Mouse (Mus musculus): ENCODE results near the gene Ugt1a10. TPM values are rescaled to one million over a fixed set of nuclear protein-coding genes. Genes with fewer than 3 reads are reported as not detected.

The Ugt1a10 gene
- polyA plus RNA-seq (2012; rRNA removed): not detected in 2 replicates

DNA sequence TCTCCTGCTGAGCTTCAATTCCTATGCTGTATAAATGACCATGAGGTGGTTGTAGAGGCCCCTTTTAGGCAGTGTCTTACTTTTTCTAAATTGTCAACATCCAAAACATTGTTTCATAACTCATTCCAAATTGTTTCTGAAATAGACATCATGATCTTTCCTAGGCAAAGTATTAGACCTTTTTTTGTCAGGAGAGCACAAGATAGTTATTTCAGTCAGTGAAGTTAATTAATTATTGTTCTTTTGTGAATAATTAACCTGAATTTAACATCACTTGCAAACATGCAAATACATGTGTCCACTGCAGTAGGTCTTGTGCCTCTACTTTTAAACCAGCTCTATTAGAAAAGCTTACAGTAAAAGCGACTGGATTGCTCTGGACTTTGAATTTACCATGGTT, at the start of gene Ugt1a10:
Ugt1a10 (plus strand) TSS at position 301 of the 400 bp plus-strand sequence.

DNA sequence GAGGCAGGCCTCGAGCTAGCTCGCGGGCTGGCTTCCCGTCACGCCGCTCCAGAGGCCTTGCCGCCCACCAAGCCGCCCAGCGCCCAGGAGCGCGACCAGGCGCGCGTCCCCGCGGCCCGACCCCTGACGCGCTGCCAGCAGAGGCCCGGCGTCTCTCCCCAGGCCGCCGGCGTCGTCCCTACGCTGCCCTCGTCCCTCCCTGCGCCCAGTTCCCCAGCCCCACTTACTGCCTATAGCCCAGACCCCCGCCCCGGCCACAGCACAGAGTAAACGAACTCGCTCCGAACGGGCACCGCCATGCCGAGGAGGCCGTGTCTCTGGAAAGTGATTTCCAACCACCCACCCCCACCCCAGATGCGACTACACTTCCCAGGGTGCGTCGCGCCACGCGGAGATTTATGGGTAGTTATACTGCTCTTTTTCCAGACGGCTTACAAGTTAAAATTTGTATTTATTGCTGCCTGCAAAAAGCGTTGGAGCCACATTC, 46.9 kb upstream of the Ugt1a10 start, which contains the start of gene Usp40:
Usp40 (minus strand) TSS at position 341 of the 487 bp plus-strand sequence.

DNA sequence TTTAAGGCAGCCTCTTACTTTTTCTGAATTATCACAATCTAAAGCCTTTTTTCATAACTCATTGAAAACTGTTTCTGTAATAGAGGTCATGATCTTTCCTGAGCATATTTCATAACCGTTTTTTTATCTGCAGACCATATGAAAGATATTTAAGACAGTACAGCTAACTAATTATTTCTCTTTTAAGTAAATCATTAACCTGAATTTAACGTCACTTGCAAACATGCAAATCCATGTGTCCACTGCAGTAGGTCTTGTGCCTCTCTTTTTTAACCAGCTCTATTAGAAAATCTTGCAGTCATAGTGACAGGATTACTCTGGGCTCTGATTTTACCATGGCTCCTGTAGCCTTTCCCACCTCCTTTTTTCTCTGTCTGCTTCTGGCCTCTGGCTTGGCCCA, 15.3 kb downstream of the Ugt1a10 start, which contains the start of gene Ugt1a9:
Ugt1a9 (plus strand) TSS at position 306 of the 400 bp plus-strand sequence.

GRCm38 (mm10) chr1:88087513-88087912, 32.3 kb downstream of the Ugt1a10 start, which contains the start of gene Ugt1a8:
Gene Ugt1a8 (plus strand): TSS chr1:88087813.

DNA sequence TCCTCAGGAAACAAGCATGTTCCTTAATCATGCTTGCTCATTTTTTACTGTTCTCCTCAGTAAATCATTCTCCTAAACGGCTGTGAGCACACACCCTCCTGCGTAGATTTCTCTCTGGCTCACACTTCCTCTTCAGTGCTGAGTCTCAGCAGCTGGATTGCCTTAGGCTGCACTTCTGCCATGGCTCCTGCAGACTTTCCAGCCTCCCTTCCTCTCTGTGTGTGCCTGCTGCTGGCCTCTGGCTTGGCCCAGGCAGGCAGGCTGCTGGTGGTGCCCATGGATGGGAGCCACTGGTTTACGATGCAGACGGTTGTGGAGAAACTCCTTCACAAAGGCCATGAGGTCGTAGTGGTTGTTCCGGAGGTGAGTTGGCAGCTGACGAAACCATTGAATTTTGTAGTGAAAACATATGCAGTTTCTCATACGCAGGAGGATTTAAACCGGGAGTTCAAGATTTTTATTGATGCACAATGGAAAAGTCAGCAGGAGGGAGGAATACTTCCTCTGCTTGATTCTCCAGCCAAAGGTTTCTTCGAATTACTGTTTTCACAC, 39.8 kb downstream of the Ugt1a10 start, which contains the start of gene Ugt1a7c:
Ugt1a7c (plus strand) TSS at position 122 of the 552 bp plus-strand sequence.

DNA sequence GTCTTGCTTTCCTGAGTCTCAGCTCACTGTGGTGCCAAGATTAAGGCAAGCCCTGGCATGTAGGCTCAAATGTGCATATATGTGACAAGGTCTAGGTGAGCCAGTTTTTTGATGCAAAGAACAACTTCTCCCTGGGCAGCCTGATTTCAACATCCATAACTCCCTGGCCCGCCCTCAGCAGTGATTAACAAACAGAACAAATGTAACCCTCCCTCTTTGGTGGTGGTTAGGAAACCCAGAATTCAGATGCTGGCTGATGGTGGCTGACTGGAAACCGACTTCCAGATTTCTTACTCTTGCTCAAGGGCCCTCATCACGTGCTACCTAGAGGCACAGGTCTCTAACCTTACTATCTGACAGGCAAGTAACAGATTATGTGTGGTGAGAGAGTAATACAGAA, 47.8 kb downstream of the Ugt1a10 start, which contains the start of gene Ugt1a6b:
Ugt1a6b (plus strand) TSS at position 234 of the 400 bp plus-strand sequence.

DNA sequence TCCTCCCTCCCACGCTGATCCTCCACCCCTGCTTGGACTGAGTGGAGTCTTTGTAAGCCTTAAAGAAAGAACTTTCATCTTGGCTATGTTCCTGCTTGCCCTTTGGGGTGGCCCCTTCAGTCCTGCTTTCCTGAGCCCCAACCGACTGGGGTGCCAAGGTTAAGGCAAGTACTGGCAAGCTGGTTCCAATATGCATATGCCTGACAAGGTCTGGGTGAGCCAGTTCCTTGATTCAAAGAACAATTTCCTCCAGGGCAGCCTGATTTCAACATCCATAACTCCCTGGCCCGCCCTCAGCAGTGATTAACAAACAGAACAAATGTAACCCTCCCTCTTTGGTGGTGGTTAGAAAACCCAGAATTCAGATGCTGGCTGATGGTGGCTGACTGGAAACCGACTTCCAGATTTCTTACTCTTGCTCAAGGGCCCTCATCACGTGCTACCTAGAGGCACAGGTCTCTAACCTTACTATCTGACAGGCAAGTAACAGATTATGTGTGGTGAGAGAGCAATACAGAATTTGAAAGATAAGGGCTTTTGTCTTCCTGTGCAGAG, 79.3 kb downstream of the Ugt1a10 start, which contains the start of gene Ugt1a6a:
Ugt1a6a (plus strand) TSS at position 353 of the 555 bp plus-strand sequence.

GRCm38 (mm10) chr1:88165711-88166110, 110.5 kb downstream of the Ugt1a10 start, which contains the start of gene Ugt1a5:
Gene Ugt1a5 (plus strand): TSS chr1:88166012.

DNA sequence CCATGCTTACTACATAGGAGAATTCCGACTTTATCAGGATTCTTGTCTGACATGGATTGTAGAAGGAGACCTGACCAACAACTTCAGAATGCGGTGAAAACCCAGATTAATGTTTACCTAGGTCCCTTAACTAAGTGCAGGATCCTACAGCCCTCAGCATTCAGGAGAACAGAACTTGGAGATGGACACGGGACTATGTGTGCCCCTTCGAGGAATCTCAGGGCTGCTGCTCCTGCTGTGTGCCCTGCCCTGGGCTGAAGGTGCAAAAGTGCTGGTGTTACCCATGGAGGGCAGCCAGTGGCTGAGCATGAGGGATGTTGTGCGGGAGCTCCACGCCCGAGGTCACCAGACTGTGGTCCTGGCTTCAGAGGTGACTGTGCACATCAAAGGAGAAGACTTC, 145.3 kb downstream of the Ugt1a10 start, which contains the start of gene Ugt1a2:
Ugt1a2 (plus strand) TSS at position 146 of the 400 bp plus-strand sequence.

GRCm38 (mm10) chr1:88205294-88205922, 150.2 kb downstream of the Ugt1a10 start, which contains the start of gene Dnajb3:
Gene Dnajb3 (minus strand): TSS chr1:88205782.

DNA sequence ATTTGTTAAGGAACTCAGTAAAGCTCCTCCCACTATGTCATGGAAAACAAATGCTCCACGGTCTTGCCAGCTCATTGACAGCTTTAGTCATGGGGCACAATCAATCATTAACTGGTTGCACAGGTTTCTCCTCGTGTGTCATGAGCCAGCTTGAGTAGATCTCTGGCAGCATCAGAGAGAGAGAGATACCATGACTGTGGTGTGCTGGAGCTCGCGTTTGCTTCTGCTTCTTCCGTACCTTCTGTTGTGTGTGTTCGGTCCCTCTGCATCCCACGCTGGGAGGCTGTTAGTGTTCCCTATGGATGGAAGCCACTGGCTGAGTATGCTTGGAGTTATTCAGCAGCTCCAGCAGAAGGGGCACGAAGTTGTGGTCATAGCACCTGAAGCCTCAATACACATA, 156.6 kb downstream of the Ugt1a10 start, which contains the start of gene Ugt1a1:
Ugt1a1 (plus strand) TSS at position 148 of the 400 bp plus-strand sequence.

DNA sequence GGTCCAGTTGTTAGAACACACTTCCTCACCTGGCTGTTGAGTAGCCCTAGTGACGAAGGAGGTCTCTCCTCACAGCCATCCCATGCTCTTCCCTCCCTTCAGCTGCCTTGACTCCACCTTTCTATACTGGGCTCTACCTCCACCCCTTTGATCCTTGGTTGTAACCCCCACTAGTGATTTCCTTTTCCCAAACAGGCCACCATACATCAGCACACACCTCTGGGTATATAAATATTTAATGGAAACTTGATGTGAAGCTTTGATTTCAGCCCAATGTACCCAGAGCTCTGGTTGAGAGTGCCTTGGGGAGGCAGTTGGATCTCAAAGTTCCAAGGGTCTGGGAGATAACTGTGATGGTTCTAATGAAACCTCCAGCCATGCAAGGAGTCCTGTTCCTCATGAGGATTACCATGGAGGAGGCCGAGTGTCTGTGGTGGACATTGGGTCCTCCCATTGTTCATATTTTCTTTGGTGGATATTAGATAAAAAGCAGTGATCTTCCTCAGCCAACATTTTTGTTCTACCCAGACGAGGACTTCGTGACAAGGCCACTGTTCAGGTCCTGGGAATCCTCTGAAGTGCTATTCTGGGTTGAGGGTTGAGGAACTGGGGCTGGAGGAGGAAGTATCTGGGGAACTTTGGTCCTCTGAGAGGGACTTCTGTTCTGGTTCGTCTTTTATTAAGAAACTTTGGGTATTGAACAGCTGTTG, 171.6 kb downstream of the Ugt1a10 start, which contains the start of gene Mroh2a:
Mroh2a (plus strand) TSS at position 317 of the 710 bp plus-strand sequence.

Other genes with a start within 250 kb of the Ugt1a10 start
- gene Dgkd, start 202.1 kb upstream of the Ugt1a10 start, polyA plus RNA-seq (2012; rRNA removed): 50.3 and 53.0 TPM in 2 replicates
- 24.0 and 24.9 TPM in 2 replicates for gene Usp40, start 46.8 kb upstream of the Ugt1a10 start, polyA plus RNA-seq (2012; rRNA removed)
- not detected in 2 replicates for gene Ugt1a9, start 15.4 kb downstream of the Ugt1a10 start, polyA plus RNA-seq (2012; rRNA removed)
- gene Ugt1a8, start 32.4 kb downstream of the Ugt1a10 start, polyA plus RNA-seq (2012; rRNA removed): not detected in 2 replicates
- 0.80 and 0.91 TPM in 2 replicates for gene Ugt1a7c, start 39.7 kb downstream of the Ugt1a10 start, polyA plus RNA-seq (2012; rRNA removed)
- gene Ugt1a6b, start 47.9 kb downstream of the Ugt1a10 start, polyA plus RNA-seq (2012; rRNA removed): 1.1 TPM in 2 replicates
- 1.4 and 1.6 TPM in 2 replicates for gene Ugt1a6a, start 79.4 kb downstream of the Ugt1a10 start, polyA plus RNA-seq (2012; rRNA removed)
- 0.06 and 0.14 TPM in 2 replicates for gene Ugt1a5, start 110.6 kb downstream of the Ugt1a10 start, polyA plus RNA-seq (2012; rRNA removed)
- 0.05 TPM in 1 of 2 replicates, not detected in the other for gene Ugt1a2, start 145.2 kb downstream of the Ugt1a10 start, polyA plus RNA-seq (2012; rRNA removed)
- 9.8 TPM in 2 replicates for gene Dnajb3, start 150.4 kb downstream of the Ugt1a10 start, polyA plus RNA-seq (2012; rRNA removed)
- gene Ugt1a1, start 156.6 kb downstream of the Ugt1a10 start, polyA plus RNA-seq (2012; rRNA removed): 0.09 TPM in 1 of 2 replicates, not detected in the other
- gene Mroh2a, start 171.6 kb downstream of the Ugt1a10 start, polyA plus RNA-seq (2012; rRNA removed): 0.15 and 0.18 TPM in 2 replicates
- 171 and 178 TPM in 2 replicates for gene Hjurp, start 222.2 kb downstream of the Ugt1a10 start, polyA plus RNA-seq (2012; rRNA removed)
- 0.06 TPM in 2 replicates for gene Trpm8, start 222.3 kb downstream of the Ugt1a10 start, polyA plus RNA-seq (2012; rRNA removed)

Data from central nervous system, embryonic 14 days (tissue).